In the genomic region with DNA sequence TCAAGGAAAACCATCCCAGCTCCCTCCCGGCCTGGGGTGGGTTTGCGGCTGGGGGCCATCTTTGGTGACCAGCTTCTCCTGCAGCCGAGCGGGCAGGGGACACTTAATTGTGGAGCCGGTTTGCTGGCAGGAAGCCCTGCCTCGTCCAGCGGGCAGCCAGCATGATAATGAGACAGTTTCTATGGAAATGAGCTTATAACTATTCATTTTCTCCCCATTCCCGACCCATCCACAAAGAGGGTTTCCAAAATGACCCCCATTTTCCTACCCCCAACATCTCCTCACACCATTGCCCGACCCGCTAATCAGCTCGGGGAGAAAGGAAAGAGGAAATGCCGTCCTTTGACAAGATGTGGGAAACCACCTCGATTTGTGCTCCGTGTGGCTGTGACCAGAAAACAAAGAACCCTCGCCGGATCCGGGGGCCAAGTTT, we compare ENCODE assay signal across 8 mouse cellular contexts.
DNase-seq lines count a peak whose midpoint lies in the region; ATAC-seq lines count a peak whose summit lies in the region.

No protein-coding gene starts in this region.

- DNase-seq in kidney, adult 8-10 months: no peak
- DNase-seq in hindbrain, embryonic 11.5 days (ENCODE audit: low spot score): peak; percentile 57
- DNase-seq in left cerebral cortex, adult 9 months (ENCODE audit: low spot score in 2 of 2): peak; percentile 40 to 47
- peak; percentile 40 for DNase-seq in neural tube, embryonic 10.5 days (ENCODE audit: extremely low spot score, low spot score)
- no peak for DNase-seq in urinary bladder, adult 18-20 months (ENCODE audit: low spot score in 2 of 2)

- peaks cover 99% of the 10 kb centered on the region for H3K27me3 ChIP-seq in kidney, embryonic 15.5 days
- peaks cover 9% of the 10 kb centered on the region; the same call in 1 of the 2 replicates for H3K27me3 ChIP-seq in embryonic facial prominence, embryonic 15.5 days
- H3K27me3 ChIP-seq in hindbrain, embryonic 11.5 days (ENCODE audit: control insufficient read depth, insufficient read depth, low read length): peaks cover 16% of the 10 kb centered on the region; the same call in 1 of the 2 replicates

- H3K9me3 ChIP-seq in kidney, embryonic 15.5 days (replicated peaks): no peaks in the 10 kb centered on the region
- no peaks in the 10 kb centered on the region for H3K9me3 ChIP-seq in embryonic facial prominence, embryonic 15.5 days (replicated peaks)
- no peaks in the 10 kb centered on the region for H3K9me3 ChIP-seq in hindbrain, embryonic 11.5 days (ENCODE audit: control insufficient read depth, low read length)

- peak overlapping the region; percentile 31 for H3K4me2 ChIP-seq in kidney, embryonic 15.5 days
- peak overlapping the region; percentile 34 for H3K4me2 ChIP-seq in embryonic facial prominence, embryonic 15.5 days (replicated peaks)
- H3K4me2 ChIP-seq in hindbrain, embryonic 11.5 days (replicated peaks; ENCODE audit: low read depth, low read length): peak overlapping the region; percentile 34

- WGBS in kidney, embryonic 15.5 days: 29% methylated on average over 17 of the region's 17 CpGs
- 24% methylated on average over 17 of the region's 17 CpGs for WGBS in embryonic facial prominence, embryonic 15.5 days
- 24% methylated on average over 17 of the region's 17 CpGs for WGBS in hindbrain, embryonic 11.5 days

- H3K27ac ChIP-seq in kidney, embryonic 15.5 days: 0 out of 2 replicates have a peak overlapping the region, but pooled peaks have one; percentile 2
- 0 out of 2 replicates have a peak overlapping the region, but pooled peaks have one; percentile 8 for H3K27ac ChIP-seq in embryonic facial prominence, embryonic 15.5 days (replicated peaks)
- peak overlapping the region; percentile 71 for H3K27ac ChIP-seq in hindbrain, embryonic 11.5 days (ENCODE audit: low read depth, low read length)

- no peak overlapping the region for H3K9ac ChIP-seq in kidney, embryonic 15.5 days
- H3K9ac ChIP-seq in embryonic facial prominence, embryonic 15.5 days: no peak overlapping the region
- H3K9ac ChIP-seq in hindbrain, embryonic 11.5 days (ENCODE audit: low read depth, low read length): peak overlapping the region; percentile 40; the same call in 1 of the 2 replicates

- peaks cover 57% of the 10 kb centered on the region for H3K4me1 ChIP-seq in kidney, embryonic 15.5 days
- H3K4me1 ChIP-seq in embryonic facial prominence, embryonic 15.5 days: peaks cover 14% of the 10 kb centered on the region
- H3K4me1 ChIP-seq in hindbrain, embryonic 11.5 days (replicated peaks; ENCODE audit: control insufficient read depth, insufficient read depth, low read length): peaks cover 19% of the 10 kb centered on the region

- H3K36me3 ChIP-seq in kidney, embryonic 15.5 days: no peaks in the 10 kb centered on the region
- H3K36me3 ChIP-seq in embryonic facial prominence, embryonic 15.5 days: no peaks in the 10 kb centered on the region
- H3K36me3 ChIP-seq in hindbrain, embryonic 11.5 days (ENCODE audit: control insufficient read depth, insufficient read depth, low read length): no peaks in the 10 kb centered on the region

- ATAC-seq in kidney, embryonic 15.5 days (replicated peaks; ENCODE audit: low FRiP score): no peak
- ATAC-seq in embryonic facial prominence, embryonic 15.5 days (ENCODE audit: insufficient number of reproducible peaks, low FRiP score, low TSS enrichment, low read depth): no peak
- ATAC-seq in hindbrain, embryonic 11.5 days (ENCODE audit: low FRiP score): peak; percentile 57; the same call in 1 of the 2 replicates
- no peak for ATAC-seq in erythroid progenitor cell, adult 5-6 weeks (replicated peaks; ENCODE audit: low FRiP score, poor library complexity, severe bottlenecking)

- no peak overlapping the region for H3K4me3 ChIP-seq in kidney, embryonic 15.5 days (replicated peaks)
- no peak overlapping the region for H3K4me3 ChIP-seq in embryonic facial prominence, embryonic 15.5 days (replicated peaks)
- no peak overlapping the region for H3K4me3 ChIP-seq in hindbrain, embryonic 11.5 days (ENCODE audit: low read depth, low read length)

Comparison
In these comparisons a context has a peak if more than half of its experiments do, and no peak if none do; other contexts are left out.
1. H3K27ac ChIP-seq: peak in every context shown above with its lines; median percentile 71 in hindbrain, embryonic 11.5 days; 8 in embryonic facial prominence, embryonic 15.5 days; 2 in kidney, embryonic 15.5 days.
2. DNase-seq: peak in hindbrain, embryonic 11.5 days (single experiment), left cerebral cortex, adult 9 months (2 of 2) and neural tube, embryonic 10.5 days (single experiment); none in kidney, adult 8-10 months (0 of 2) and urinary bladder, adult 18-20 months (0 of 2).
3. Peak in every context shown above with its lines, with median percentiles within 50 percentile points of each other: H3K4me2 ChIP-seq.